8 mouse cellular contexts compared by ENCODE assay signal in genomic region chr5:113830292-113830643, GRCm38 (mm10). TPM values are rescaled to one million over a fixed set of nuclear protein-coding genes. Genes with fewer than 3 reads are reported as not detected.
A peak's percentile ranks its signal among the peaks of the same experiment; 100 is the strongest.
DNase-seq lines count a peak whose midpoint lies in the region; ATAC-seq and TF ChIP-seq lines count a peak whose summit lies in the region.

No protein-coding gene starts in this region.

- no peak overlapping the region for H3K27ac ChIP-seq in heart, embryonic 16.5 days (ENCODE audit: low read length)
- H3K27ac ChIP-seq in left cerebral cortex, adult 2 months: no peak overlapping the region
- H3K27ac ChIP-seq in forebrain, embryonic 14.5 days (ENCODE audit: low read depth, low read length): no peak overlapping the region

- H3K4me1 ChIP-seq in heart, embryonic 16.5 days (ENCODE audit: control insufficient read depth, insufficient read depth, low read length): no peaks in the 10 kb centered on the region
- H3K4me1 ChIP-seq in megakaryocyte, embryonic 14.5 days: peaks cover 66% of the 10 kb centered on the region
- no peaks in the 10 kb centered on the region for H3K4me1 ChIP-seq in forebrain, embryonic 14.5 days (ENCODE audit: control insufficient read depth, insufficient read depth, low read length)

- H3K4me2 ChIP-seq in heart, embryonic 16.5 days (ENCODE audit: low read depth, low read length): no peak overlapping the region
- H3K4me2 ChIP-seq in forebrain, embryonic 14.5 days (ENCODE audit: low read length): no peak overlapping the region

- no peaks in the 10 kb centered on the region for H3K9me3 ChIP-seq in heart, embryonic 16.5 days (replicated peaks; ENCODE audit: control insufficient read depth, low read length)
- H3K9me3 ChIP-seq in megakaryocyte, embryonic 14.5 days: no peaks in the 10 kb centered on the region
- no peaks in the 10 kb centered on the region for H3K9me3 ChIP-seq in forebrain, embryonic 14.5 days (replicated peaks; ENCODE audit: control insufficient read depth, low read length)

- WGBS in heart, embryonic 16.5 days: 37% methylated on average over 10 of the region's 10 CpGs
- 73% methylated on average over 10 of the region's 10 CpGs for WGBS in forebrain, embryonic 14.5 days

- intact Hi-C loops in left cerebral cortex, adult 2 months (cut with DNase I): no loop called here

- H3K36me3 ChIP-seq in heart, embryonic 16.5 days (ENCODE audit: control insufficient read depth, insufficient read depth): no peaks in the 10 kb centered on the region
- H3K36me3 ChIP-seq in megakaryocyte, embryonic 14.5 days (replicated peaks; ENCODE audit: low read length): no peaks in the 10 kb centered on the region
- no peaks in the 10 kb centered on the region for H3K36me3 ChIP-seq in forebrain, embryonic 14.5 days (ENCODE audit: control insufficient read depth, insufficient read depth, low read length)

- DNase-seq in 416B (ENCODE audit: low read depth): peak; percentile 91
- DNase-seq in CD8-positive naive resting alpha-beta T cell, adult 2 months (ENCODE audit: low read depth in 2 of 2, low spot score in 2 of 2): peak; percentile 86 to 91
- no peak for DNase-seq in left cerebral cortex, adult 2 months (ENCODE audit: extremely low spot score in 1 of 2, low spot score in 2 of 2)
- no peak for DNase-seq in forebrain, embryonic 14.5 days (ENCODE audit: low spot score)
- no peak for DNase-seq in kidney, adult 9 months
- DNase-seq in cerebellum, adult 11-12 months: no peak

- no peak for TF ChIP-seq CTCF in left cerebral cortex, adult 2 months (IDR thresholded peaks at IDR 0.05)

- H3K27me3 ChIP-seq in heart, embryonic 16.5 days (ENCODE audit: control insufficient read depth, insufficient read depth, low read length): no peaks in the 10 kb centered on the region
- H3K27me3 ChIP-seq in megakaryocyte, embryonic 14.5 days (replicated peaks): peaks cover 27% of the 10 kb centered on the region
- no peaks in the 10 kb centered on the region for H3K27me3 ChIP-seq in forebrain, embryonic 14.5 days (replicated peaks; ENCODE audit: control insufficient read depth, insufficient read depth, low read length)

- no peak for ATAC-seq in heart, embryonic 16.5 days (replicated peaks; ENCODE audit: extremely low read depth, insufficient read depth, low FRiP score)
- no peak for ATAC-seq in forebrain, embryonic 14.5 days

- no peak overlapping the region; the same call in 1 of the 2 replicates for H3K9ac ChIP-seq in heart, embryonic 16.5 days (ENCODE audit: low read length)
- no peak overlapping the region for H3K9ac ChIP-seq in forebrain, embryonic 14.5 days (ENCODE audit: low read length)

- H3K4me3 ChIP-seq in heart, embryonic 16.5 days (ENCODE audit: low read length): peak overlapping the region; percentile 32
- peak overlapping the region; percentile 87 for H3K4me3 ChIP-seq in megakaryocyte, embryonic 14.5 days (replicated peaks)
- H3K4me3 ChIP-seq in left cerebral cortex, adult 2 months: no peak overlapping the region
- no peak overlapping the region for H3K4me3 ChIP-seq in forebrain, embryonic 14.5 days (ENCODE audit: low read depth, low read length)

RNA-seq across cellular contexts. Expression of gene Selplg, which starts 2.2 kb away (rescaled TPM):
- polyA plus RNA-seq in heart, embryonic 16.5 days (2015; fragmentation: Nextera tagmentation; extraction: Ambion mirVana): 10.1 and 29.8 TPM in 2 replicates
- 39.4 and 167 TPM in 2 replicates for polyA plus RNA-seq in megakaryocyte, embryonic 14.5 days (2012; ENCODE audit: insufficient read depth, low replicate concordance)
- total RNA-seq in left cerebral cortex, adult 2 months (2021): 10 to 100 TPM; 25.7 to 28.3 TPM
- polyA plus RNA-seq in forebrain, embryonic 14.5 days (2014; fragmentation: Nextera tagmentation; extraction: Ambion mirVana): 1.8 and 1.9 TPM in 2 replicates

RNA-seq across cellular contexts. Expression of gene Tmem119, which starts 30.0 kb away (rescaled TPM):
- polyA plus RNA-seq in heart, embryonic 16.5 days (2015; fragmentation: Nextera tagmentation; extraction: Ambion mirVana): 22.4 and 22.5 TPM in 2 replicates
- 4.0 TPM in 1 of 2 replicates, not detected in the other for polyA plus RNA-seq in megakaryocyte, embryonic 14.5 days (2012; ENCODE audit: insufficient read depth, low replicate concordance)
- 10 to 100 TPM; 21.0 to 25.3 TPM for total RNA-seq in left cerebral cortex, adult 2 months (2021)
- polyA plus RNA-seq in forebrain, embryonic 14.5 days (2014; fragmentation: Nextera tagmentation; extraction: Ambion mirVana): 3.3 and 4.0 TPM in 2 replicates

RNA-seq across cellular contexts. Expression of gene Iscu, which starts 57.7 kb away (rescaled TPM):
- 118 and 136 TPM in 2 replicates for polyA plus RNA-seq in heart, embryonic 16.5 days (2015; fragmentation: Nextera tagmentation; extraction: Ambion mirVana)
- 39.7 and 56.2 TPM in 2 replicates for polyA plus RNA-seq in megakaryocyte, embryonic 14.5 days (2012; ENCODE audit: insufficient read depth, low replicate concordance)
- 100 to 1,000 TPM; 125 to 128 TPM for total RNA-seq in left cerebral cortex, adult 2 months (2021)
- polyA plus RNA-seq in forebrain, embryonic 14.5 days (2014; fragmentation: Nextera tagmentation; extraction: Ambion mirVana): 101 TPM in 2 replicates

RNA-seq across cellular contexts. Expression of gene Sart3, which starts 58.0 kb away (rescaled TPM):
- polyA plus RNA-seq in heart, embryonic 16.5 days (2015; fragmentation: Nextera tagmentation; extraction: Ambion mirVana): 31.6 TPM in 2 replicates
- polyA plus RNA-seq in megakaryocyte, embryonic 14.5 days (2012; ENCODE audit: insufficient read depth, low replicate concordance): 9.0 and 14.3 TPM in 2 replicates
- 10 to 100 TPM; 41.8 to 47.3 TPM for total RNA-seq in left cerebral cortex, adult 2 months (2021)
- polyA plus RNA-seq in forebrain, embryonic 14.5 days (2014; fragmentation: Nextera tagmentation; extraction: Ambion mirVana): 27.3 and 38.8 TPM in 2 replicates

Comparison
In these comparisons a context has a peak if more than half of its experiments do, and no peak if none do; other contexts are left out.
1. DNase-seq: peak in 416B (single experiment) and CD8-positive naive resting alpha-beta T cell, adult 2 months (2 of 2); none in left cerebral cortex, adult 2 months (0 of 2), forebrain, embryonic 14.5 days (single experiment), kidney, adult 9 months (single experiment) and cerebellum, adult 11-12 months (single experiment).
2. H3K4me3 ChIP-seq: peak in heart, embryonic 16.5 days (single experiment) and megakaryocyte, embryonic 14.5 days (single experiment); none in left cerebral cortex, adult 2 months (single experiment) and forebrain, embryonic 14.5 days (single experiment).